Mouse (Mus musculus) lung, embryonic 15.5 days (tissue): ENCODE results near the gene Tinf2. TPM values are rescaled to one million over a fixed set of nuclear protein-coding genes. Genes with fewer than 3 reads are reported as not detected.

Experiments used
- ATAC-seq: fragments of 200-750 bp; cut with Nextera tagmentation; 2 replicates; pipeline ENCODE4 v1.8.0; 2017; ENCODE audit warnings: moderate number of reproducible peaks, borderline replicate concordance; ENCODE audit not compliant: low FRiP score, low TSS enrichment; ENCODE audit errors: extremely low read depth
- H3K27ac ChIP-seq: fragments of 300-500 bp; sonication (generic); 2 replicates; pipeline ENCODE4 v1.5.1; 2015; ENCODE audit warnings: moderate library complexity, mild to moderate bottlenecking, inconsistent platforms
- H3K27me3 ChIP-seq: fragments of 300-500 bp; sonication (generic); 2 replicates; pipeline ENCODE4 v1.6.1; 2015; ENCODE audit warnings: inconsistent platforms
- H3K36me3 ChIP-seq: fragments of 300-500 bp; sonication (generic); 2 replicates; pipeline ENCODE4 v1.6.1; 2015; ENCODE audit warnings: inconsistent platforms
- H3K4me1 ChIP-seq: fragments of 300-500 bp; sonication (generic); 2 replicates; pipeline ENCODE4 v1.6.1; 2015; ENCODE audit warnings: inconsistent platforms
- H3K4me2 ChIP-seq: fragments of 300-500 bp; sonication (generic); 2 replicates; pipeline ENCODE4 v1.6.1; 2015; ENCODE audit warnings: inconsistent platforms, mild to moderate bottlenecking, moderate library complexity
- H3K4me3 ChIP-seq: fragments of 300-500 bp; sonication (generic); 2 replicates; pipeline ENCODE4 v1.5.1; 2015; ENCODE audit warnings: mild to moderate bottlenecking, inconsistent platforms
- H3K9ac ChIP-seq: fragments of 300-500 bp; sonication (generic); 2 replicates; pipeline ENCODE4 v1.6.1; 2015; ENCODE audit warnings: inconsistent platforms
- H3K9me3 ChIP-seq: fragments of 300-500 bp; sonication (generic); 2 replicates; pipeline ENCODE4 v1.6.1; 2016; ENCODE audit warnings: inconsistent platforms
- WGBS: fragments of 180-500 bp; shearing (Covaris S2); methylation state at CpG from one replicate; pipeline ENCODE4 v1.1.7; 2015; 5-methylcytosine and 5-hydroxymethylcytosine counted together
- polyA plus RNA-seq: library from polyadenylated mRNA; unstranded; fragments of >200 nt; fragmentation: Nextera tagmentation; extraction: Ambion mirVana; gene quantifications from 2 replicates; pipeline ENCODE4 v1.2.1, GENCODE M21; 2015

Tinf2 gene
- polyA plus RNA-seq, 1 experiment from 2014 or later = 46.9 TPM

DNA sequence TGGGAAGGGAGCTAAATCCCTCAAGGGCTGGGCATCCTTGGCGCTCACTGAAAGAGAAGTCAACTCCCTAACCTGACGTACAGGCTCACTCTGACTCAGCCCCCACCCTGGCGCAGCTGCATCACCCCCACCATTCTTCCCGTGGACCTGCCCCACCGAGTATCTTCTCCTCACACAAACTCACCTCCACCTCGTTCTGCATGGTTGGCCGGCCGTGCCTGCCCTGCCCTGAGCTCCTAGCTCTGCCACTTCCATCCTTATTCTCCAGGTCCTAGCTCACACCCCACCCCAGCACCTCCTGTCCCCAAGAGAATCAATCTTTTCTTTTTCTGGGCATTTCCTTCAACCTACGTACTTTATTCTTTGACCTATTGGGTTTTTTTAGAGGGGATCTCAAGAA is 19.5 kb upstream of the Tinf2 start:
- WGBS = 64% methylated on average over 9 of the region's 9 CpGs
- H3K4me1 ChIP-seq = no peaks in the 10 kb centered on the region
- no peak for ATAC-seq
- H3K36me3 ChIP-seq = no peaks in the 10 kb centered on the region
- no peaks in the 10 kb centered on the region for H3K27me3 ChIP-seq
- no peak overlapping the region for H3K4me3 ChIP-seq
- H3K9ac ChIP-seq = no peak overlapping the region
- no peak overlapping the region for H3K27ac ChIP-seq
- no peak overlapping the region for H3K4me2 ChIP-seq
- no peaks in the 10 kb centered on the region for H3K9me3 ChIP-seq

DNA sequence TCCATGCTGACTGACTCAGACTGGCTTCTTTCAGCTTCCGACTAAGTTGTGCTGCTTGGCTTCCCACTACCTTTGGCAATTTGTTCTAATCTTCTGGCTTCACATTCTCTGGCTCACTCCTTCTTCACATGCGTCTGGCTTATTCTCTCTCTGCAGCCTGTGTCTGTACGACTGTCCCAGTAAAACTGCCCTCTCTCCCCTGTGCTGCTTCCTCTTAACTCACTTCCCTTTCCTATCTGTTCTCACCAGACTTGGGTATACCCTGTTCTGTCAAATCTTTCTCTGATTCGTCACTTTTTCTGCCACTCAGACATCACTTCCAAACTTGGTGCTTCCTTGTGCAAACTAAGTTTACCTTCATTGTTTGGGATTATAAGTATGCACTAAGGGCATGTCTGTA is 15.6 kb upstream of the Tinf2 start:
- H3K4me2 ChIP-seq = no peak overlapping the region
- no peak overlapping the region for H3K27ac ChIP-seq
- 76% methylated on average over 4 of the region's 4 CpGs for WGBS
- no peaks in the 10 kb centered on the region for H3K4me1 ChIP-seq
- H3K27me3 ChIP-seq = no peaks in the 10 kb centered on the region
- H3K9me3 ChIP-seq = no peaks in the 10 kb centered on the region
- H3K9ac ChIP-seq = no peak overlapping the region
- H3K4me3 ChIP-seq = no peak overlapping the region
- H3K36me3 ChIP-seq = no peaks in the 10 kb centered on the region
- no peak for ATAC-seq

DNA sequence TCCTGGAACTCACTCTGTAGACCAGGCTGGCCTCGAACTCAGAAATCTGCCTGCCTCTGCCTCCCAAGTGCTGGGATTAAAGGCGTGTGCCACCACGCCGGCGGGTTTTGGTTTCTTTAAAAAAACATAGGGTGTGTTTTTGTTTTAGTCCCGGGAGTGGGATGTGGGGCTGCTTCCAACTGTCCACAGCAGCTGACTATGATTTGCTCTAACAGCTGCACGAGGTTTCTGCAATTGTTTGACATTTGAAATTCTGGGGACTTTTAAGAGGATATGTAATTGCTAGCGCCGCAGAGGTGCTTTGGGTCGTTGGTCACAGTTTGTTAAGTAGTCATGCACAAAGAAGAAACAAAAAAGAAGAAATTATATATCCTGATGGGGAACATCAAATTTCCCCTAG is 7.8 kb upstream of the Tinf2 start:
- Histone ChIP-seq H3K4me2 (no peak overlapping the region), H3K27me3 (no peaks in the 10 kb centered on the region), H3K4me3 (no peak overlapping the region), H3K9me3 (no peaks in the 10 kb centered on the region), H3K9ac (no peak overlapping the region), H3K4me1 (no peaks in the 10 kb centered on the region), H3K36me3 (no peaks in the 10 kb centered on the region), H3K27ac (no peak overlapping the region)
- 70% methylated on average over 10 of the region's 10 CpGs for WGBS
- no peak for ATAC-seq

DNA sequence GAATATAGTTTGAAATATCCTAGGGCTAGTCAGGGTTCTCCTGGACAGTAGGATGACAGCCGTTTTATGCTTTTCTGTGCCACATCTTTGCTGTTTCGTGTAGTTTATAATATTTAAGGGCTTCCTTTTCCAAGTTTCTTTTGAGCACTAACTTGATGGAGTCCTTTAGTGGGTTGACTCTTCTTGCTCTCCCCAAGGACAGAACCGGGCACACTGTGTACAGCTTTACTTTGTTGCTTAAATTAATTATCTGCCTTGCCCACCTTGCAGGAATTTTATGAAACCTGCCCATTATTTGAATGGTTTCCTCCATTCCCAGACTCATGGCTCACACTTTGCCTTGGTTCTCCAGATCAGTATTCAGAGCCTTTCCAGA is 486 bp upstream of the Tinf2 start:
- H3K9ac ChIP-seq = peak overlapping the region; percentile 81
- no peak for ATAC-seq
- 14% methylated on average over 3 of the region's 3 CpGs for WGBS

DNA sequence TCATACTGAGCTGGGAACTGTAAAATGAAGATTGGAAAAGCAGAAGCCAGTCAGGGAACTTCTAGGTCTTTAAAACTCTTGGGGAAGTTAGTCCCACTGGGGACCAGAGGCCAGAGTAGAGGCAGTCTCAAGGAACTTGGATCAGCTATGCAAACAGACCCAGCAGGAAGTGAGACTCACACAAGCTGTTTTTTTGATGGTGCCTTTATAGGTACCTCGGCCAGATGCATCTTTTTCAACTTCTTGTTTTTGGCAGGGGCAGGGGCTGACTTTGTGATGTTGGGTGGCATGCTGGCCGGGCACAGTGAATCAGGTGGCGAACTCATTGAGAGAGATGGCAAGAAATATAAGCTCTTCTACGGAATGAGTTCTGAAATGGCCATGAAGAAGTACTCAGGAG is 4.0 kb downstream of the Tinf2 start:
- 82% methylated on average over 4 of the region's 4 CpGs for WGBS
- Histone ChIP-seq H3K4me1 (peaks cover 20% of the 10 kb centered on the region), H3K4me2 (no peak overlapping the region), H3K36me3 (peaks cover 57% of the 10 kb centered on the region), H3K27ac (no peak overlapping the region), H3K9me3 (no peaks in the 10 kb centered on the region), H3K4me3 (no peak overlapping the region), H3K27me3 (no peaks in the 10 kb centered on the region), H3K9ac (no peak overlapping the region)
- no peak for ATAC-seq

More for the DNA sequence above, 486 bp upstream of the Tinf2 start:
- Histone ChIP-seq H3K4me1 (peaks cover 16% of the 10 kb centered on the region), H3K4me2 (peak overlapping the region; percentile 81), H3K27me3 (no peaks in the 10 kb centered on the region), H3K36me3 (peaks cover 34% of the 10 kb centered on the region), H3K9me3 (no peaks in the 10 kb centered on the region), H3K27ac (peak overlapping the region; percentile 91), H3K4me3 (peak overlapping the region; percentile 85)

DNA sequence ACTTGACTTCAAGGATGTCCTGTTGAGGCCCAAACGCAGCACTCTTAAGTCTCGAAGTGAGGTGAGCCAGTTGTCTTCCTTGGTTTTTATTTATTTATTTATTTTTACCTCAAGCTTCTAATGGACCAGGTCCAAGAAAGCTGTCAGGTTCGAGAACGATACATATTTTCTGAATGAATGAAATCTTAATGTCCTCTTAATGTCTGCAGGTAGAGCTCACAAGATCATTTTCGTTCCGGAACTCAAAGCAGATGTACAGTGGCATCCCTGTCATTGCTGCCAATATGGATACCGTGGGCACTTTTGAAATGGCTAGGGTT is 8.9 kb downstream of the Tinf2 start:
- Histone ChIP-seq H3K4me1 (peaks cover 18% of the 10 kb centered on the region), H3K9ac (peak overlapping the region; percentile 38), H3K27ac (no peak overlapping the region), H3K27me3 (no peaks in the 10 kb centered on the region), H3K36me3 (peaks cover 37% of the 10 kb centered on the region), H3K9me3 (no peaks in the 10 kb centered on the region), H3K4me2 (peak overlapping the region; percentile 81), H3K4me3 (peak overlapping the region; percentile 85)
- no peak for ATAC-seq
- WGBS = 68% methylated on average over 7 of the region's 7 CpGs

DNA sequence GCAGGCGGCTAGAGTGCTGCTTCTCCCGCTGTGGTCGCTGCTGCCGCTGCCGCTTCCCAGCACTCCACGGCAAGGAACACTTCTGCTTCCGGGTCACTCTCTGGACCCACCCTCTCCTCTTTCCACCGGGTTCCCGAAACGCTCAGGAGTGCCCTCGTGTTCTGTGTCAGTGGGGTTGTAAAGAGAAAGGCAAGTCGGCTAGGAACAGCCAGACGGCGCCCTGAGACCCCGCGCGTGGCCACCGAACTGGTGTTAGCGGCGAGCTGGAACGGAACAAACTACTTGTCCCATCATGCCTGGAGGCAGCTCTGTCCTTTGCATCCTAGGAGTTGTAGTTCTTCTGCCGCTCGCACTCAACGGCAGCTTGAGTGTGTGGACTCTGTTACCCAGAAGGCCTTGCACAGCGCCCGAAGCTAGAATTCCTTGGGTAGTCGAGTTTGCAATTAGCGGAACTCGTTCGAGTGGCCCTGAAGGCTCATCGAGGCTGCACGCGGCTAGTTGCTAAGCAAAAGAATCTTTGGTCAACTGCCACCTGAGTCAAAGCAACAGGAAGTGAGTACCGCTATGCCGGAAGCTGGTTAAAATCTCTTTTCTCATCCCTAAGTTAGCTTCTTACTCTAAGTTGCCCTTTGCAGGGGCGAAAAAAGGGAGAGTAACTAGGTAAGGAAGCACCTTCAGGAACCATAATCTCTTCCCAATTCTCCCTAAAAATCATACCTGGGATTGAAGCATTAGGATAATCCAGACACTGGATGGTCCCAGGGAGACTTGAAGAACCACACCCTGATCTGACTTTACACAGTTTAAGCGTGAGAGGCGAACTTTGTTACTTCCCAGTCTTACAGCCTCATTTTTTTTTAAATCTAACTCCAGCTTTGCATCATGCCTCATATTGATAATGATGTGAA is 9.5 kb downstream of the Tinf2 start, which contains the start of the genes Gmpr2 and Nedd8:
Gene Gmpr2 (plus strand): TSS at position 109 of the 908 bp plus-strand sequence.
Gene Nedd8 (minus strand): TSS at position 292 of the 908 bp plus-strand sequence.
- peak within 1 kb of the TSS; percentile 83 for H3K27ac ChIP-seq

DNA sequence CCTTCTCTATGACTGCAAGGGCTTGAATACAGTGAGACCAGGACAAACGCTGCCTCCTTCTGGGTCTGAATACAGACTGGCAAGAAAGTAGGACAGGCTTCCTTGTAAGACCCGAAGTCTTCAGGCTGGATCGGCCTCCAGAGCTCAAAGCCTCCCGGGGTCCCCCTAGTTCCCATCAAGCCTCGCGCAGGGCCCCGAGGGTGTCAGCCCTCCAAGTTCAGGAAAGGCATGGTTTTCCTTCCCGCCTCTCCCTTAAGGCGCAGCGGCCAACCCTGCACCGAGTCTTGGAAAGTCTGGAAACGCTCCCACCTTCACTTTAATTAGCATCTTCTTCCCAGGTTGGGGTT is 10.2 kb downstream of the Tinf2 start:
- peak overlapping the region; percentile 89 for H3K9ac ChIP-seq
- WGBS = 1% methylated on average over 12 of the region's 12 CpGs
- H3K4me2 ChIP-seq = peak overlapping the region; percentile 81
- peak overlapping the region; percentile 83 for H3K27ac ChIP-seq
- peaks cover 18% of the 10 kb centered on the region for H3K4me1 ChIP-seq
- peak overlapping the region; percentile 85 for H3K4me3 ChIP-seq
- peak; percentile 71 for ATAC-seq
- peaks cover 25% of the 10 kb centered on the region for H3K36me3 ChIP-seq
- no peaks in the 10 kb centered on the region for H3K9me3 ChIP-seq
- H3K27me3 ChIP-seq = no peaks in the 10 kb centered on the region

More for the DNA sequence above, 9.5 kb downstream of the Tinf2 start, which contains the start of the genes Gmpr2 and Nedd8:
- Histone ChIP-seq H3K4me3 (peak within 1 kb of the TSS; percentile 85), H3K4me2 (peak within 1 kb of the TSS; percentile 81), H3K4me1 (peaks cover 18% of the 10 kb centered on the region), H3K9me3 (no peaks in the 10 kb centered on the region), H3K27me3 (no peaks in the 10 kb centered on the region), H3K9ac (peak within 1 kb of the TSS; percentile 89), H3K36me3 (peaks cover 31% of the 10 kb centered on the region)
- peak; percentile 99 for ATAC-seq
- 1% methylated on average over 38 of the region's 38 CpGs for WGBS

DNA sequence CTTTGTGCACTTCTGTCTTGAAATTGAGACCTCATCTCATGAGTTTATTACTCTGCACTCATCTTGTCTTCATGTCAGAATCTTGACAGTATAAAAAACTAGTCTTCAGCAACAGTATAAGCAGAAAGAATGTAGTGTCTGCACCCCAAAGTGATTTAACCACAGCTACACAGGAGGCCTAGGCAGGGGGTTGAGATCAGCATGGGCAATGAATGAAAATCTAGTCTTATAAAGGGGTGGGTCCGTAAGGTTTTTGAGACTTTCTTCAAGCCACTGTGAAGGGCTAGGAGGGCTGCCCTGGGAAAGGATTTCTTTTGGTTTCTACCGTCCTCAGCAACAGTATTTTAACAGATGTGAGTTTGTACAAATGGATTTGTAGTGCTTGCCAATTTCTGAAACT is 21.0 kb downstream of the Tinf2 start:
- no peak for ATAC-seq
- Histone ChIP-seq H3K27me3 (no peaks in the 10 kb centered on the region), H3K4me2 (peak overlapping the region; percentile 58; the same call in 1 of the 2 replicates), H3K4me3 (peak overlapping the region; percentile 65), H3K36me3 (peaks cover 32% of the 10 kb centered on the region), H3K27ac (no peak overlapping the region), H3K9me3 (no peaks in the 10 kb centered on the region), H3K9ac (peak overlapping the region; percentile 63; the same call in 1 of the 2 replicates), H3K4me1 (peaks cover 15% of the 10 kb centered on the region; the same call in 1 of the 2 replicates)
- WGBS = 38% methylated on average over 2 of the region's 2 CpGs

DNA sequence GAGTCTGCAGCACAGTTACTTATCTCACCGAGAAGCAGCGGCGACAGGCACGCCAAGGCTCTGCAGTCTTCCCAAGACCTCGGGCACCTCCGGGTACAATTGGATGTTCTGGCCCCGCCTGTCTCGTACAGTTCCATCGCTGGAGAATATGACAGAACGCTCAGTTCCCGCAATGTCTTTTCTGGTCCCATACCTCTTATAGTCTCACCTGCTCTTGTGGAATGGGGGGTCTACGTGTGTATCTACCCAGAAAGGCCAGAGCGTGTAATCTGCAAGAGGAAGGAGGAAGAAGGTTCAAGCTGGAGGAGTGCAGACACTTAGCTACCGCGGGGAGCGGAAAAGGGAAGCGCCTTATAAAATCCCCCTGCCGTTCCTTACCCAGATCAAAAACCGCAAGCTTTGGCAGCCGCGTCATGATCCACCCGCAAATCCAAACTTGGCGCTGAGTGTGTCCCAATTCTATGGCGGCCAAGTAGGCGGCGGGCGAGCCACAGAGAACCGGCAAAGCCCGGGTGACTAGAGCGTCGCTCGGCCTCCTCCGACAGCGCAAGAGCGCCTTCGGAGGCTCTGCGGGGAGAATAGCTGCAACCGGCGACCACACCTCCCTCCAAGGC is 21.6 kb downstream of the Tinf2 start, which contains the start of gene Mdp1:
Gene Mdp1 (minus strand): TSS at position 549 of the 614 bp plus-strand sequence.
- H3K9ac ChIP-seq = peak within 1 kb of the TSS; percentile 63
- peak within 1 kb of the TSS; percentile 65 for H3K4me3 ChIP-seq
- peak; percentile 94 for ATAC-seq
- H3K36me3 ChIP-seq = peaks cover 32% of the 10 kb centered on the region
- H3K27me3 ChIP-seq = no peaks in the 10 kb centered on the region
- H3K9me3 ChIP-seq = no peaks in the 10 kb centered on the region
- H3K4me1 ChIP-seq = peaks cover 15% of the 10 kb centered on the region; the same call in 1 of the 2 replicates
- WGBS = under 1% methylated on average over 39 of the region's 39 CpGs
- peak within 1 kb of the TSS; percentile 60 for H3K27ac ChIP-seq
- H3K4me2 ChIP-seq = peak within 1 kb of the TSS; percentile 58

DNA sequence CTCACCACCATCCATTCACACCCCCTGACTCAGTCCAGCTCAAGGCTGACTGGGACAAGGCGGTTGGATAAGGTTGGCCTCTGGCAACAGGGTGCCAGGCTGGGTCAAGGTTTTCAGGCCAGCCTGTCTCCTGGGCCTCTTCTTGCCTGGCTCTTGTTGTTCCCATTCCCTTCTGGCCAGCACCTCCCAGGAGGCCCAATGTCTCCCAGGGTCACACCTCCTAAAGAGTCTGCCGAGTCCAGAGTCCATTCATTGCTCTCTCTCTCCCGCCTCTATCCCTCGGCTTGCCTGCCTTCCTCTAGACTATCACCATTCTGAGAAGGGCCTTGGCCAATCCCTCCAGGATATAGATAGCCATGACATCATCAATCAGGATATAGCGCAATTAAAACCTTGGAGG is 23.6 kb downstream of the Tinf2 start:
- H3K36me3 ChIP-seq = peaks cover 22% of the 10 kb centered on the region
- no peak overlapping the region for H3K27ac ChIP-seq
- H3K9ac ChIP-seq = no peak overlapping the region
- H3K4me1 ChIP-seq = peaks cover 15% of the 10 kb centered on the region; the same call in 1 of the 2 replicates
- no peak for ATAC-seq
- H3K4me2 ChIP-seq = no peak overlapping the region
- no peaks in the 10 kb centered on the region for H3K9me3 ChIP-seq
- H3K4me3 ChIP-seq = no peak overlapping the region
- 84% methylated on average over 5 of the region's 5 CpGs for WGBS
- H3K27me3 ChIP-seq = no peaks in the 10 kb centered on the region

DNA sequence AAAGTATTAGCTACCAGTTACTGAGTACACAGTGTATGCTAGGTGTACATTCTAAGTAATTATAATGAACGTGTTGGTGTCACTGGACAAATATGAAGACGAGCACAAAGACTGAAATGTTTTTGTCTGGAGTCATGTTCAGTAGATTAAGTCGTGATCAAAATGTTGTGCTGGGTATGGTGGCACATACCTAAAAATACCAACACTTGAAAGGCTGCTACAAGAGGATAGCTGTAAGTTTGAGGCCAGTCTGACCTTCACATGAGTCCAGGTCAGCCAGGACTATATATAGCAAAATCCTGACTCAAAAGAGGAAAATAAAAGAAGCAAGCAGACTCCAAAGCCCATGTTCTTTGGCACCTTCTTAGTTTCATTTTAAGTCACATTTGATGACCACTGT is 24.7 kb downstream of the Tinf2 start:
- no peaks in the 10 kb centered on the region for H3K9me3 ChIP-seq
- H3K4me2 ChIP-seq = no peak overlapping the region
- no peak overlapping the region for H3K4me3 ChIP-seq
- H3K36me3 ChIP-seq = peaks cover 16% of the 10 kb centered on the region
- no peak for ATAC-seq
- H3K27ac ChIP-seq = no peak overlapping the region
- H3K4me1 ChIP-seq = peaks cover 15% of the 10 kb centered on the region; the same call in 1 of the 2 replicates
- H3K9ac ChIP-seq = no peak overlapping the region
- H3K27me3 ChIP-seq = no peaks in the 10 kb centered on the region
- WGBS = 83% methylated on average over 3 of the region's 3 CpGs
